Mouse (Mus musculus) C2C12 (cell line): ENCODE results near the gene Slc38a4.

Source experiments
- CEBPB ChIP-seq: IDR thresholded peaks from one replicate; pipeline ENCODE4 v1.6.1; 2011; ENCODE audit warnings: low read depth, mild to moderate bottlenecking, control low read depth, moderate library complexity
- CTCF ChIP-seq: IDR thresholded peaks from one replicate; pipeline ENCODE4 v1.5.1; 2011; ENCODE audit not compliant: control insufficient read depth, insufficient read depth, insufficient read length
- FOSL1 ChIP-seq: IDR thresholded peaks from one replicate; pipeline ENCODE4 v1.8.0; 2011; ENCODE audit warnings: mild to moderate bottlenecking, low read length; ENCODE audit not compliant: poor library complexity, insufficient read depth, severe bottlenecking
- MAX ChIP-seq: IDR thresholded peaks from one replicate; pipeline ENCODE4 v1.6.1; 2011; ENCODE audit warnings: mild to moderate bottlenecking, control low read depth
- MYOD1 ChIP-seq: IDR thresholded peaks from one replicate; pipeline ENCODE4 v1.6.1; 2011; ENCODE audit warnings: low read depth; ENCODE audit not compliant: control insufficient read depth, insufficient read length
- MYOG ChIP-seq: IDR thresholded peaks from one replicate; pipeline ENCODE4 v1.6.1; 2011; ENCODE audit not compliant: control insufficient read depth, insufficient read length; ENCODE audit errors: extremely low read depth
- USF1 ChIP-seq: IDR thresholded peaks from one replicate; pipeline ENCODE4 v1.6.1; 2011; ENCODE audit warnings: low read depth, mild to moderate bottlenecking, control low read depth, moderate library complexity

DNA sequence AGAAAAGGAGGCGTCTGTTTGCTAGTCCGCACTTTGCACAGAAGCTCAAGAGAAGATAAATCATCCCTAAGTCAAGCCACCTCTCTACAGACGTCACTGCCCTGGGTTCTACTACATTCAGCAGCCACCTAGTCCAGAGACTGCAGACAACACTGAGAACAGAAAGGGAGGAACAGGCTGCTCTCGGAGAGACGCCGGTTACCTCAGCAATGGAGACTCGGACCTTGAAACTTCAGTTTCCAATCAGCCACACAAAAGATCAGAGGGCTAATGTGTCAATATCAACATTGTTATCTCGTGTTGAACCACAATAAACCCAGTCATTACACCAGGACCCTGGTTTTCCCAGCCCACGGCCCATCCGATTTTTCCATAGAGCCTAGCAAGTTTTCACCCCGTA, 36.4 kb downstream of the Slc38a4 start:
- no peak for TF ChIP-seq CTCF
- no peak for TF ChIP-seq FOSL1
- no peak for TF ChIP-seq MYOG
- no peak for TF ChIP-seq USF1
- TF ChIP-seq MYOD1: no peak
- no peak for TF ChIP-seq MAX
- no peak for TF ChIP-seq CEBPB
